Mouse (Mus musculus) hematopoietic stem cell, adult 5-6 weeks (primary cell): ENCODE measurements around the gene Tmem205. TPM values are rescaled to one million over a fixed set of nuclear protein-coding genes. Genes with fewer than 3 reads are reported as not detected.
A peak's percentile ranks its signal among the peaks of the same experiment; 100 is the strongest.

Experiments used
- ATAC-seq, 2 experiments: fragments of 125-278 bp in 1 of 2; replicated peaks in 1 of 2; 2 replicates each; pipeline ENCODE4 v1.8.0; 2016 to 2017; ENCODE audit warnings: inconsistent platforms in 2 of 2, mild to moderate bottlenecking in 2 of 2, moderate number of reproducible peaks in 2 of 2, low read depth in 1 of 2, moderate TSS enrichment in 1 of 2; ENCODE audit not compliant: low FRiP score in 2 of 2, poor library complexity in 2 of 2, severe bottlenecking in 2 of 2, insufficient read depth in 1 of 2, low TSS enrichment in 1 of 2
- total RNA-seq: library from RNA; stranded (forward); fragments of 172-1452, 232-1000 nt; gene quantifications from 2 replicates; pipeline ENCODE4 v1.2.3, GENCODE M21; 2017

Tmem205 gene
- total RNA-seq = 12.7 and 18.1 TPM in 2 replicates

DNA sequence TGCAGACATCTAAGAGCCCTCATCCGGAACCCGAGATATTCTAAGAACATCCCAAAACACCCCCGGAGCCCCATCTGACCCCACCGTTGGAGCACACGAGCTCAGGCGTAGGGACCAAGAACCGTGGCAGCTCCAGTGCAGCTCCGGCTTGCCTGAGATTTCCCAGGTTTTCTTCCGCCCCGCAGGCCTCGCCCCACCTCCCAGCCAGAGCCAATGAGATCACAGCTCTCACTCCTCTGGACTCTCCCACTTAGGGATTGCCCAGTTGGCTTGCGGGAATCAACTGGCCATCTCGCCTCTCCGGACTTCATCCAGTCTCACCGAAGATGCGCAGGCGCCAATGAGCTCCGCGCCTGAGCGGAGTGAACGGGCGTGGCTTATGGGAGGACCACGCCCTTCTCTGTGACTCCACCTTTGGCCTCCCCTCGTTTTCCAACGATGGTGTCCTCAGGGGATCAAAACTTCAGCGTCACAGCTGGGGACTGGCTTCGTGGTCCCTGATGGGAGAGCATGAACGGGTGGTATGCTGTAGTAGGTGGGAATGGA lies at the start of gene Tmem205, which contains the start of gene Ccdc159:
Gene Tmem205 (minus strand): TSS at position 349 of the 546 bp plus-strand sequence.
Gene Ccdc159 (plus strand): TSS at position 264 of the 546 bp plus-strand sequence.
- ATAC-seq = peak; percentile 68 to 75

DNA sequence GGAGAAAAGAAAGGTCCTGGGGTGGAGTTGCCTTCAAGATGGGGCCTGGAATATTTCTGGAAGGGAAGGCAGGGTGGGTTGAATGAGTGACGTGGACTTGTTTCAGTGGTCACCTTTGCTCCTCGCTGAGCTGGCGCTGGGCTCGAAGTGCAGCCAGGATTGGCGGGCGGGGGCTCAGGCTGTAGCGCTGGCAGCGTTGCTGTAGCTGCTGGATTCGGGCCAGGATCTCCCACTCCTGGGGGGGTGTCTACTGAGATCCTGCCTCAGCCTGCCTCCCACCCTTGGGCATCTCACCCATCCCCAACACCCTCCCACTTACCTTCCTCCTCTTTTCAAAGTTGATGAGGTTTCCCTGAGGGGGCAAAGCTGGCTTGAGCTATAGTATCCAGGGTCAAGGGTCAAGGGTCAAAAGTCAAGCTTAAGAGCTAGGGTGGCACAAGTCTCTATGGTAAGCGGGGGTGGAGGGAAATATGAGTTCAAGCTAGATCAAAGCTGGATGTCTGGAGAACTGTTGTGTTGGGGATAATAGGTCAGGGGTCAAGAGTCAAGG lies 49.3 kb upstream of the Tmem205 start:
- ATAC-seq = no peak

DNA sequence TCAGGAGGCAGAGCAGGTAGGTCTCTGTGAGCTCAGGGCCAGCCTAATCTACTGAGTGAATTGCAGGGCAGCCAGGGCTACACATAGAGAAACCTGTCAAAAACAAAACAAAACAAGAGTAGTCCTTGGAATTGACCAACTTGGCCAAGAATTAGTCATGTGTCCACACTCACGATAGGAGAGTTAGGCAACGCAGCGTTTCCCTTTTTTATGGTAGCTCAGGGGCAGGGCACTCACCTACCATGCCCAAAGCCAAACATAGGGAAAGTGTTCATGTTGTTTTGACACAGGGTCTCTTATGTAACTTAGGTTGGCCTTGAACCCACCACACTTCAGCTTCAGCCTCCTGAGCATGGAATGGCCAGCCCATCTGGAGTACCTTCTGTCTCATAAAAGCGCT lies 41.9 kb upstream of the Tmem205 start:
- ATAC-seq = no peak; a peak in 1 of 4 replicates

DNA sequence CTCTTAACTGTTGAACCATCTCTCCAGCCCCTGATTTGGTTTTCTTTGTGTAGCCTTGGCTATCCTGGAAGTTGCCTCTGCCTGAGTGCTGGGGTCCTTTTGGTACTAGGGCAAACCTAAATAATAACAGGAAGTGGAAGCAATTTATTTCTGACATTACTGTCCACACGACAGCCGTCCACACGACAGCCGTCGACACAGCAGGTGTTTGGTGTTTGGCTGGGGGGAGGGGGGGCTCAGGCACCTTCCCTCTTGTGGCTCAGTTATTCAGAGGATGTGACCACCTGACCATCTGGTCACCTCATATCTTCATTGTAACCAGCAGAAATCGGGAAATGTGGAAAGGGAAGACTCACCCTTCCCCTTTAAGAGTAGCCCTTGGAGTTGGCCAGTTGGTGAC lies 41.5 kb upstream of the Tmem205 start:
- no peak for ATAC-seq

DNA sequence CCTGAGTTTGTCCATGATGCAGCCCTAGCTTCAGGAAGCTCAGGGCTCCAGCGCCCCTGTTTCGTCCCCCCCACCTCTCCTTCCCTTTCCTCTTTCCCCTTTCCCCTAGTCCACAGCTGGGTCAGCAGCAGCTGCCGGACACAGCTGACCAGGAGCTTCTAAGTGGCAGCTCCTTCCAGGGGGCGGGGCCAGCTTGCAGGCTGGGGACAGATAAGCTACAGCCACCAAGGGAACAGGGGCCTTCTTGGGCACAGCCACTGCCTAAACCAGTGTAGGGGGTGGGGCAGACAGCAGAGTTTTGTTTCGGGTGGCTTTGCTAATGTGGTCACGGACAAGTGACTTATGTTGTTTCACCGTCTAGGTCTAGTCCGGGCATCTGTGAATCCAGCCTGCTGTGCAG lies 36.1 kb upstream of the Tmem205 start, which contains the start of gene Epor:
Gene Epor (minus strand): TSS at position 90 of the 400 bp plus-strand sequence.
- no peak for ATAC-seq

DNA sequence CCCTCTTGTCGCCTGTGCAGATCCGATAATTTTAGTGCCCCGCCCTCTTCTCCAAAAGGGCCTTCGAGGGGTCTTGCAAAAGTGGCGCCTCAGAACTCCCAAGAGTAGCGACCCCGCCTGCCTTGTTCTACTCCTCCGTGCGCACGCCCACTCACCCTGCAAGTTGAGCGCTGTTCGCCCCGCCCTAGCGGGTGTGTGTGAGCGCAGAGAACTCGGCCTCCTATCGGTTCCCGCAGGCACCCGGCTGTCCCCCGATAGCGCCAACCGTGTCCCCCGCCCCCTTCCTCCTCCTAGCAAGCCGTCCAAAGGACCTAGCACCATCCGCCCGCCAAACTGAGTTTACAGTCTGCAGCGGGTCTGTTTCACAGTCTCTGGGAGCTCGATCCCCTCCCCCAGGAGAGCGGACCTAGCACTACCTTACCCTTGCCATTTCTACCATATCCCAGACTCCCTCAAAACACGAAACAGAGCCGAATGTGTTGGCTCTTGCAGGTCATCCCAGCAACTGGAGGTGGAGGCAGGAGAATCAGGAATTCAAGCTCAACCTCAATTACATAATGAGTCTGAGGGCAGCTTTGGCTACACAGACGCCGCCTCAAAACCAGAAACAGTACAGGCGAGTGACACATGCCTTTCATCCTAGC lies 35.2 kb upstream of the Tmem205 start:
- peak; percentile 85 to 92 for ATAC-seq

DNA sequence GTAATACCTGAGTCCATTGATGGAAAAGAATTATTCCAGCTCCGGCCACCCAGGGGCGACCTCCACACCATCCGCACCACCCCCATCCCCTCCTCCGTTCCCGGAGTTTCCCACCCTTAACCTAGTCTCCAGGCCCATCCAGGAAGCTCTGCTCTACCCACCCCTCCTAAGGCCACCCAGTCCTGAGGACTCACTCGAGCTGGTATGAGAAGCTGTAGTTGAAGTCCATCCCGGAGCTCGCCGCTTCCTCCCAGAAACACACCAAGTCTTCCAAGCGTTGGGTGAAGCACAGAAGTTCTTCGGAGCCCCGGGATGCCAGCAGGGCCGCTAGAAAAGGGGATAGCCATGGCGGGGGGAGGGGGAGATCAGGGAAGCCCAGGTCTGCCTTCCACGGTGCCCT lies 34.7 kb upstream of the Tmem205 start:
- no peak for ATAC-seq

DNA sequence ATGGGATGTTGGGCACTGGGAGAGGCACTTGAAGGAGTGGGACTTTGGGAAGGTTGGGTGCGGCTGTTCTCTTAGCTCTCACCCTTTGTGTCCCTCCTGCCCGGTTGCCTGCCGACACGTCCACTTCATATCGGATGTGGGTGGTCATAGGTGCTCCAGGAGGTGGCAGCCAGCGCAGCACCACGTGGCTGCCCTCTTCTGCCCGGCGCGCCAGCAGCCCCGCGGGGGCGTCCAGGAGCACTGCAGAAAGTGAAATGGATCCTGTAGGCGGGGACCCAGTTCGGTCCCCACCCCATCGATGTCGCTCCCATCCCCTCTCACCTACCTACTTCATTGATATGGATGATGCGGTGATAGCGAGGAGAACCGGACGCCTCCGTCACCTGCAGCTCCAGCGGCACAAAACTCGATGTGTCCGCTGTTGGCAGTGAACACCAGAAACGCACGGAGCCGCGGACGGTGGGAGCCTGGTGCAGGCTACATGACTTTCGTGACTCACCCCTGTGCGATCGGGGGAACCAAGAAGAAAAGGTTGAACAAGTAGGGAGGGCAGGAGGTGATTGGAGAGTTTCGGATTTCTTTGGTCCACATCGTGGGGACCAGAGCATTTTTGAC lies 34.1 kb upstream of the Tmem205 start:
- no peak for ATAC-seq

DNA sequence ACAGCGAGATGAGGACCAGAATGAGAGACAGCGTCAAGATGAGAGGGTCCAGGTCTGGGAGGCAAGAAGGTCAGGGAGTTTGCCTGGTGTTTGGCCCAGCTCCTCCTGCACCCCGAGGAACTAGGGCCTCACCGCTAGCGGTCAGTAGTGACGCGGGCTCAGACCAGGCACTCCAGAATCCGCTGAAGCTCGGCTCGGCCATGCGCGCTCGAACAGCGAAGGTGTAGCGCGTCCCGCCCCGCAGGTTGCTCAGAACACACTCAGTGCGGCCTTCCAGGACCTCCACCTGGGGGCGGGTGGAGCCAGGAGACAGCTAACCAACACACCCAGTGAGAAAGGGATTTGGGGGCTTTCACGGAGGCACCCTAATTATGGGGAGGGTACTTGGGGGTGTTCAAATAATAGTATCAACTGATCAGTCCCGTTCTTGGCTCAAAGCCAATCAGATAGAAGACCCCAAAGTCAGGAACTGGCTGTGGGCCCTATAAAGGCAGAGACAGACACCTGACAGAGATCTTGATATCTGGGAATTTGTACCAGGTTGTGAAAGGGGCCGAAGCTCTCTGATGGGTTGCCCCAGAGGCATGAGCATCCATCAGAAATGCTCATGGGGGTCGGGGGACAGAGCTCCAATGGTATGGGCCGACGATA lies 33.3 kb upstream of the Tmem205 start:
- no peak for ATAC-seq

DNA sequence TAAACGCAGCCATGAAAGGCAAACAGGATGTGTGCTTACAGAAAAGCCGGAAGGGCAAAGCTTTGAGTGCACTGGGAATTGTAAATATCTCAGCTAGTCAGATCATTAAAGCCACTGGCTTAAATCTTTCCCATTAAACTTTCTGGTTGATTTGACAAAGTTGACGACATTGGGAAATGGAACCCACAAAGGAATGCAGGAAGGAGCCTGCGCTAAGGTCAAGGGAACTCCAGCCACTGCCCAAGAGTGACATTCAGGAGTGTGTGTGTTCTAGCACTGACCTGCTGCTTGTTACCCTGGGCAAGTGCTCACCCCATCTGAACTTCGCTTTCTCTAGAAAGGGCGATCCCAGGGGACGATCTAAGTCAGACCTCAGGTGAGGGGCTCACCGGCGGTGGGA lies 32.8 kb upstream of the Tmem205 start:
- no peak for ATAC-seq

DNA sequence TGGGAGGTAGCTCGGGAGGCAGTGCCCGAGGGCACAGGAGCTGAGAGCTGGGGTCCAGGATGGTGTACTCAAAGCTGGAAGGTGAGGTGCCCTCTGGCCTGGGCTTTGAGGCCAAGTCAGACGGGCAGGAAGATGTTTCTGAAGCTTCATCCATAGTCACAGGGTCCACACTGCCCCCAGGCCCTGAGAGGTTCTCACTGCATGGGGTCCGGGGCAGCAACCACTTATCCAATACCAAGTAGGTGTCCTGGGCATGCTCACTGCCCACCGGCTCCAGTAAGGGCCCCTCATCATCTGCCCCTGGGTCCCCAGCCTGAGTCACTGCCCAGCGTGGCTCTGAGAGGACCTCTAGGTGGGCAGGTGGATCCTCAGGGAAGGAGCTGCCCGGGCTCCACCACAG lies 31.9 kb upstream of the Tmem205 start:
- ATAC-seq = no peak

DNA sequence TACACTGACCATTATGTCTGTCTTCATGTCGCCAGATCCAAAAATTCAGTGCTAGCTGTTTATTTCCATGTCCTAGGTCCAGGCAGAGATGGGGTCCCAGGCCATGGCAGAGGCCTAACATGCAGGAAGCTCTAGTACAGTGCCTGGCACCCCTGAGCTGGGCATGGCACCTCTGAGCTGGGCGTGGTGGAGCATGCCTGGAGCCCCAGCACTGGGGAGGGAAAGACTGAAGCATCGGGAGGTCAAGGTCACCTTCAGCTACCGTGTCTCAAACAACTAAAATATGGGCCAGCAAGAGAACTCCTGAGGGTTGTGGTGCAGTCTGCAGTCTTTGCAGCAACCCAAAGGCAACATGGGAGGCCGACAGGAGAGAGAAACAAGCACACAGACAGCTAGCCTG lies 31.0 kb upstream of the Tmem205 start:
- no peak for ATAC-seq

DNA sequence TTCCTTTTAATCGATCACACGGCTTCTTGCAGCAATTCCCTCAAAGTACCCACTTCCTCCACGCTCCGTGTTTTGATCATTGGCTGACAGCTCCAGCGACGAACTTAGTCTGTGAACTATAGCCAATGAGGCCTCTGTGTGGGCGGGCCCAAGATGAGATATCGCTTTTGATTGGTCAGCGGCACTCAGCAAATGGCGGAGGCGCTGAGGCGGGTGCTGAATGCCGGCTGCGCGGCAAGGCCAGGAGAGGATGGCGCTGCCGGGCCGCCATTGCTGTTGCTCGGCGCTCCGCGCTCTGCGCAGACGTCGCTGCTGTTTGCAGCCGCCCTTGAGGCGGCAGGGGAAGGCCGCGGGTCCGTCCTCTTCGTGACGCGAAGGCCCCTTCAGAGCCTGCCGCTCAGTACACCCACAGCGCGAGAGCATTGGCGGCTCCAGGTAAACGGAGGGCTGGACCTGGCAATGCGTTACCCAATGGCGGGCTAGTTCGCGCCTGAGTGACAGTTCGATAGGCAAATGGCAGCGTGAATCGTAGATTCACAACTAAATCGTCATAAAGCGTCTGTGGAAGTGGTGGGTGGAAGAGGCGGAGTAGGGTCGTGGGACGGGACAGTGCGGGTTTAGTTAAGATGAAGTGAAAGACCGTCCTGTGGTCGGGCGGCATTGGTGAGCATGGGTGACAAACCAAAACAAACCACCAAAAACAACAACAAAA lies 28.4 kb upstream of the Tmem205 start, which contains the start of gene Swsap1:
Gene Swsap1 (plus strand): TSS at position 186 of the 712 bp plus-strand sequence.
- peak; percentile 93 to 94 for ATAC-seq

DNA sequence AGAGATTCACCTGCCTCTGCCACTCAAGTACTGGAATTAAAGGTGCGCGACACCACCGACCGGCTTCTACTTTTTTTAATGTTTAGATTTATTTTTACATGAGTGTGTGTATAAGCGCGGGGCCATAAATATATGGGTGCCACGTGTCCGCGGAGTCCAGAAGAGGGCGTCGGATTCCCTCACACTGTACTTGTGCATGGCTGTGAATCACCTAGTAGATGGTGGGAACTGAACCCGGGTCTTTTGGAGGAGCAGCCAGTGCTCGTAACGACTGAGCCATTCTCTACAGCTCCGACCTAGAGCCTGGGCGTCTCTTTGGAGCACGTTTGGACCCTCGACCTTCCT lies 27.8 kb upstream of the Tmem205 start:
- peak; percentile 24 to 39; a peak in 3 of 4 replicates for ATAC-seq

DNA sequence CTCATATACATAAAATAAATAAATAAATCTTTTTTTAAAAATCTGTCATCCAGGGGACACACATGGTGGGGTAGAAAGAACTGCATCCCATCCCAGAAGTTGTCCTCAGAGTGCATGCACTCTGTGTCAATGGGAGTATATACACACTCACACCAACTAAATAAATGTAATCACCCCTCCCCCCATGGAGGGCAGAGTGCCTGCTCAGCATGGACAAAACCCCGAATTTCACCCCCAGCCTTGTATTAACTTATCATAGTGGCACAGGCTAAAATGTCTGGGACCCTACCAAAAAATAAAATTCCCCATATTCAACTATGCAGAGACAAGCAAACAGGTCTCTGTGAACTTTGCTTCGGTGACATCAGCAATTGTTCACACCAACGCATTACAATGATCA lies 27.3 kb upstream of the Tmem205 start:
- no peak for ATAC-seq

DNA sequence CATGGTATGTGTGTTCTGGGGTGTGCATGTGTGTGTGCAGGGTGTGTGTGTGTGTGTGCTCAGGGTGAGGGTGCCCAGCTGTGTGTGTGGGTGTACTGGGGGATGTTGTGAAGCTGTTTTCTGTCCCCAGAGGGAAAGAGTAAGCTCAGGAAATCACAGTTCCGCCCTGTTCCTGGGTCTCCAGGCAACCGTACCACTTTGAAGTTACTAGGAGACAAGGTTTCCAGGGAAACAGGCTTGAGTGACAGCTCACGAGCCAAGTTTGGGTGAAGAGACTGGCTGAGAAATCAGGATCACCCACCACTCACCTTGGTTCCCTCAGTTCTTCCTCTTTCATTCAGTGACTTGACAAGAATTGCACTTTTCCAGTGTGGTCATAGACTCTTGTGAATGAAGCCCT lies 26.2 kb upstream of the Tmem205 start:
- no peak for ATAC-seq

DNA sequence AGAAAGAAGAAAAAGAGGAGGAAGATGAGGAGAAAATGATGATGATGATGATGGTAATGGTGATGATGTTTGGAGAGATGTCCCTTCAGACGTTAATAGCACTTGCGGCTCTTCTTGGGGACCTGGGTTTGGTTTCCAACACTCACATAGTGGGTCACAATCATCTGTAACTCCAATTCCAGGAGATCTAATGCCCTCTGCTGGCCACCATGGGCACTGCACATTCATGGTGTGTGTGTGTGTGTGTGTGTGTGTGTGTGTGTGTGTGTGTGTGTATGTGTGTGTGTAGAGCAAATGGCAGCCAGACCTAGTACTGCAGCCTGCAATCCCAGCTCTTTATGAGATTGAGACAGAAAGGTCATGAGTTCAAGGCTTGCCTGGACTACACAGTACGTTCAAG lies 24.6 kb upstream of the Tmem205 start:
- ATAC-seq = no peak
